Mouse (Mus musculus) neural tube, embryonic 12.5 days (tissue): ENCODE measurements around the gene 1700020L24Rik. TPM values are rescaled to one million over a fixed set of nuclear protein-coding genes. Genes with fewer than 3 reads are reported as not detected.

Experiments
- polyA plus RNA-seq: library from polyadenylated mRNA; unstranded; fragments of >200 nt; fragmentation: Nextera tagmentation; extraction: Ambion mirVana; gene quantifications from 2 replicates; pipeline ENCODE4 v1.2.1, GENCODE M21; 2016

1700020L24Rik gene
- polyA plus RNA-seq, 1 experiment from 2014 or later = 0.76 TPM

Other genes with a start within 250 kb of the 1700020L24Rik start
- 0.16 and 0.22 TPM in 2 replicates for gene Slfn3, start 246.3 kb upstream of the 1700020L24Rik start, polyA plus RNA-seq
- 0.72 and 0.77 TPM in 2 replicates for gene Slfn14, start 151.0 kb upstream of the 1700020L24Rik start, polyA plus RNA-seq
- 108 and 118 TPM in 2 replicates for gene Ap2b1, start 138.7 kb upstream of the 1700020L24Rik start, polyA plus RNA-seq
- 16.3 and 16.7 TPM in 2 replicates for gene Pex12, start 135.1 kb upstream of the 1700020L24Rik start, polyA plus RNA-seq
- gene Rasl10b, start 28.5 kb upstream of the 1700020L24Rik start, polyA plus RNA-seq = 24.2 and 26.5 TPM in 2 replicates
- gene Gas2l2, start 8.2 kb upstream of the 1700020L24Rik start, polyA plus RNA-seq = 0.20 TPM in 1 of 2 replicates, not detected in the other
- 2.4 and 2.7 TPM in 2 replicates for gene Mmp28, start 25.4 kb downstream of the 1700020L24Rik start, polyA plus RNA-seq
- 9.9 and 13.6 TPM in 2 replicates for gene Taf15, start 35.4 kb downstream of the 1700020L24Rik start, polyA plus RNA-seq
- gene Heatr9, start 84.5 kb downstream of the 1700020L24Rik start, polyA plus RNA-seq = not detected in 2 replicates
- not detected in 2 replicates for gene Ccl5, start 92.8 kb downstream of the 1700020L24Rik start, polyA plus RNA-seq
- 1.1 and 2.1 TPM in 2 replicates for gene Ccl9, start 141.0 kb downstream of the 1700020L24Rik start, polyA plus RNA-seq
- gene Ccl6, start 155.4 kb downstream of the 1700020L24Rik start, polyA plus RNA-seq = 1.4 and 2.0 TPM in 2 replicates
- not detected in 2 replicates for gene Rpl9-ps1, start 207.9 kb downstream of the 1700020L24Rik start, polyA plus RNA-seq
- gene Ccl3, start 211.7 kb downstream of the 1700020L24Rik start, polyA plus RNA-seq = 1.5 and 1.7 TPM in 2 replicates
- gene Ccl4, start 224.9 kb downstream of the 1700020L24Rik start, polyA plus RNA-seq = 0.42 and 0.55 TPM in 2 replicates